Mouse (Mus musculus) retina, postnatal 1 day (tissue): ENCODE results near the gene Iba57.

Experiments
- DNase-seq: peaks from one replicate; pipeline ENCODE4 v3.0.0-alpha.2; 2012

Iba57 gene

GRCm38 (mm10) chr11:59174189-59174838 is 10.8 kb upstream of the Iba57 start:
- no peak for DNase-seq

GRCm38 (mm10) chr11:59170549-59170948 is 7.0 kb upstream of the Iba57 start:
- no peak for DNase-seq

GRCm38 (mm10) chr11:59169807-59170206 is 6.3 kb upstream of the Iba57 start:
- no peak for DNase-seq

DNA sequence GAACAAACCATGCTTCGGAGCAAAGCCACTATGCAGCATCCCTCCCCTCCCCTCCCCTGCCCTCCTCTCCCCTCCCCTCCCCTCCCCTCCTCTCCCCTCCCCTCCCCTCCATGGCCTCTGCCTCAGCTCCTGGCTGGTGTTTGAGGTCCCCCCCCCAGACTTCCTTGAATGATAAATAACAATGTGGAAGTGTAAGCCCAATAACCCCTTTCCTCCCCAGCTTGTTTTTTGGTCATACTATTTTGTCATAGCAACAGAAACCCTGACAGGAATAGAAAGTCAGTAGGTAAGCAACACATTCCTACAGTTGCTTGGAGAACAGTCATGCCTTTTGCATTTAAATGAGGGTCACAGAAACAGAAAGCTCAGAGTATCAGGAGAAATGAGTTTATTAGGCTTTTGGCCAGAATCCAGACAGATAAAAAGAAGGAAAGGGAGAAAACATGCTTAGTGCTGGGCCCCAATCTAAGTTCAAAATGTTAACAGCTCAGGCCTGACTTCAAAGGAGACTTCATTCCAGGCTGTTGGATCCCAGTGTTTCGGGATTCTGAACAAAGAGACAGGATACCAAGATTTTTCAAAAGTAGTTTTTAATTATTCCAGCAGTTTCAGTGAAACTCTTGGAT is 2.2 kb upstream of the Iba57 start:
- DNase-seq = no peak

DNA sequence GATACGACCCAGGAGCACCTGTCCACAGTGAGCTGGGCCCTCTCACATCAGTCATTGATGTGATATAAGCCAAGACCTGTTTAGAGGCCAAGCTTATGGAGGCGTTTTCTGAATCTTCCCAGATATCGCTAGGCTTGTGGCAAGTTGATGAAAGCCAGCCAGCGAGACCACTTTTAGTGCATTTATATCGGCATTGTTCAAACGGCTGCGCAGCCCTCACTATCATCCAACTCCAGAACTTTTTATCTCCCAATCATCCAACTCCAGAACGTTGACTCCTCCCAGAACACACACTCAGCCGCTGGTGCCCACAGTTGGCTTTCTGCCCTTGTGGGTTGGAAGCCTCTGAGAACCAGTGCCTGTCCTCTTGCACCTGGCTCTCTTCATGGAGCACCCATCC is 845 bp upstream of the Iba57 start:
- no peak for DNase-seq

DNA sequence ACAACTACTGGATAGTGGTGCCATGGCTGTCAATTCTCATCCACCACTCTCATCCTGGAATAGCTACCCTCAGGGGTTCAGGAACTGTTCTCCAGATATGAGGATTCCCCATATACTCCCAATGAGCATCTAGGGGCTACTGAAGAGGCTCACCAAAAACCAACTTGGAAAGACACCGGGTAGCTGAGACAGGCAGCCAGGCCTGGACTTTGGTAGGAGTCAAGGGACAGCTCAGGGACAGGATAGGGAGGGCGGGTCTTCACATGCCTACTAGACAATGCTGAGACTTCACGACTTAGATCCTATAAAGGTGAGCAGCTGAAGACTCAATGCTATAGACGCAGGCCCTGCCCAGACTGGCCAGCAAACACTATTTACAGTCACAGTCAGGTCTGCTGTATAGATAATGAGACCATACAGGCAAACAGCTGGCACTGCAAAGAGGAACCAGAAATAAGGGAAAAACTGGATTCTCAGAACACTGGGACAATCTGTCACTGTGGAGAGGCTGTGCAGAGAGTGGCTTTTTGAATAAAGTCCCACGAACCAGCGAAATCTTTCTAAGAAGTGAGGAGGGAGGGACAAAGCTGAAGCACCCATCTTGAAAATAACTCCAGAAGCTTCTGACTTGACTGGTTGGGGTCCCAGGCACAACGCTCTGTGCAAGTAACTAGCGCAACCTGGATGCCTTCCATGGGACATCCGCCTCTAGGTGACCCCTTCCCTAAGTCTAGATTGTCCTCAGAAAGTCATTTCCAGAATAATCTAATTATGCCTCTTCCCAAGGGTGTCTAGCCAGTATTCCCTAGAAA is 890 bp downstream of the Iba57 start:
- DNase-seq = no peak

GRCm38 (mm10) chr11:59161398-59161797 is 2.1 kb downstream of the Iba57 start:
- no peak for DNase-seq

- no peak for DNase-seq
These were observed 4.0 kb downstream of the Iba57 start for GRCm38 (mm10) chr11:59159558-59159957.

DNA sequence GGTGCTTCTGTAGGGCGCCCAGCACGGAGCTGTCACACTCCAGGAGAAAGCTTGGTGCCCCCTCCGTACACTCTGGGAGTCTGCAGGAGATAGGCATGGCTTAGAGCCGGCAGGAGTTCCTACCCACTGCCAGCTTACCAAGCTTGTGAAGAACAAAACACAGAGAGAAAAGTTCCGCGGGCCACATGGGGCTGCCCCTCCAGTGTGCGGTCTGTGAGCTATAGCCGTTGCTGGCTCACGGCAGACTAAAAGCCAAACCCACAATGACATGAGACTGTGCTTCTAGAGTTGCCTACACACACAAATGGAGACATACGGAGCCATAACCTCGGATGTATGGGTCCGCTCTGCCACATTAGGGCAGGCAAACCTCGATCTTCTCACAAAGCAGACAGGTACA is 4.4 kb downstream of the Iba57 start:
- no peak for DNase-seq

DNA sequence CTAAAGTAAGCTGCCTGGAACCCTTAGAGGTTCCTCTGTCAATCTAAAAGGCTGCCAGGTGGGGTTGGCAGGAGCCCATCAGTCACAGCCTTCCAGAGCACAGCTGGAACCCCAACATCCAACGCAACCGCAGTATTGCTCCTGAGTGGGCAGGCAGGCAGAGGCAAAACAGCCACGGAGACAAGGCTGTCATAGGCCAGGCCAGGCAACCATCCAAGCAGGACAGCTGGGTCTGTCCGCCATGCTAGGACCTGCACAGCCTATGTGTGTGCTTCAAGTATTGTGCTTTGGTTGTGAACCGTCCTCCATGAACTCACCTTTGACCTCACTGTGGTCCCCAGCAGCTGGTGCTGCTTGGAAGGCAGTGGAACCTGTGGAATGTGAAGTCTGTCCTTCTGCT is 7.6 kb downstream of the Iba57 start:
- no peak for DNase-seq

- DNase-seq = no peak
These were observed 9.3 kb downstream of the Iba57 start for GRCm38 (mm10) chr11:59154220-59154619.

GRCm38 (mm10) chr11:59151729-59152128 is 11.8 kb downstream of the Iba57 start:
- no peak for DNase-seq

DNA sequence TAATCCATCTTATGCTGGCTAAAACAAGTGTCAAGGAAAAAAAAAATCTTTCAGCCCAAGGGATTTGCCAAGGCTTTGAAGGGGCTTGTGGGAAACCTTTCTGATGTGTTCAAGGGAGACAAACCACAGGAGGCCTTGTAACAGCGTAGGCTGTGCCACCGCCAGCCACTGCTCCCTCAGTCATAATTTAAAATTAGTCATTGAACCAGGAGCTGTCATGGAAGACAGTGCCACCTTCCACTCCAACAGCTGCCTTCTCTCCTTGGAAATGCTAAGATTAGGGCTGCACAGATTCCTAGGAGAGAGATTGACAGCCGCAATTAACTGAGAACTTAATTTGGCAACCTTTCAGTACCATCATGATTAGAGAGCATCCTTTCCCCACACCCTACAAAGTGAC is 14.2 kb downstream of the Iba57 start:
- DNase-seq = no peak

DNA sequence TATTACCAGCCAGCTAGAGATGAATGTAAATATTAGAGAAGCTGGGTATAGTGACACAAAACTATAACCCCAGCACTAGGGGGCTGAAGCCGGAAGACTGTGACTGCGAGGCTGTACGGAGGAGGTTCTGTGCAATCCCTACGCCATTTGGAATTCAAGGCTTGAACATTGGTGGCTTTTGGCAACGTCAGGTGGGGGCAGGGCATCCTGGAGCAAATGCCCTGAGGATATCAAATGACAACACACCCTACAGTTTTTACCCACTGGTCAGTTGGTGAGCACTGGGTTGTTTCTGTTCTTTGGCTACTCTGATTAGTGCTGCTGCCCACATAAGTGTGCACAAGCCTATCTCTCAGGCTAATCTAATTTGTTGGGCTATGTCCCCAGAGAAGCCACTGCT is 20.6 kb downstream of the Iba57 start:
- DNase-seq = no peak

- DNase-seq = peak; percentile 59
These were observed 21.7 kb downstream of the Iba57 start for GRCm38 (mm10) chr11:59141772-59142370.

- no peak for DNase-seq
These were observed 24.7 kb downstream of the Iba57 start for GRCm38 (mm10) chr11:59138537-59139486.

GRCm38 (mm10) chr11:59136994-59137706 is 26.4 kb downstream of the Iba57 start:
- DNase-seq = peak; percentile 29

DNA sequence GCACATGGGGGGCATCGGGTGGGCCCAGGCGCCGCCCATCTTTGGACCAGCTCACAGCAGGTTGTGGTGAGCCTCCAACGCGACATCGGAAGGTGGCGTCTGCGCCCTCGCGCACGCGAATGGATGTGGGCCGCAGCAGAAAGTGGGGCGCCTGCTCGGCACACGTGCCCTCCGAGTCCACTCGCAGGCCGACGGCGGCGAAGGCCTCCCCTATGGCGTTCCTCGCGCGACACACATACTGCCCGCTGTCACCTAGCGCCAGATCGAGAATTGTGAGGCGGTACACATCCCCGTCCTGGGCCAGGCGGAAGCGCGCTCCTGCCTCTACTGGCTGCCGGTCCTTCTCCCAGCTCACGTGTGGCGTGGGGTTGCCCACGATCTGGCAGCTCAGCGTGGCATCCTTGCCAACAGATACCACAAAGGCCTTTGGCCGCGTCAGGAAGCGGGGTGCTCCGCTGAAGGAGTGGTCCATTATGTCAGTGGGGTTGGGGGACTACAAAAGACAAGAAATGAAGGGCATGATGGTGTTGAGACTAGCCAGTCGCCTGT is 27.6 kb downstream of the Iba57 start, which contains the start of gene Obscn:
Obscn (minus strand) TSS at position 499 of the 549 bp plus-strand sequence.
- peak; percentile 32 for DNase-seq

GRCm38 (mm10) chr11:59135051-59135820 is 28.3 kb downstream of the Iba57 start:
- no peak for DNase-seq

GRCm38 (mm10) chr11:59134373-59134997 is 29.1 kb downstream of the Iba57 start:
- DNase-seq = peak; percentile 30
